Comparison of ENCODE assay signal across 8 mouse cellular contexts in the genomic region with DNA sequence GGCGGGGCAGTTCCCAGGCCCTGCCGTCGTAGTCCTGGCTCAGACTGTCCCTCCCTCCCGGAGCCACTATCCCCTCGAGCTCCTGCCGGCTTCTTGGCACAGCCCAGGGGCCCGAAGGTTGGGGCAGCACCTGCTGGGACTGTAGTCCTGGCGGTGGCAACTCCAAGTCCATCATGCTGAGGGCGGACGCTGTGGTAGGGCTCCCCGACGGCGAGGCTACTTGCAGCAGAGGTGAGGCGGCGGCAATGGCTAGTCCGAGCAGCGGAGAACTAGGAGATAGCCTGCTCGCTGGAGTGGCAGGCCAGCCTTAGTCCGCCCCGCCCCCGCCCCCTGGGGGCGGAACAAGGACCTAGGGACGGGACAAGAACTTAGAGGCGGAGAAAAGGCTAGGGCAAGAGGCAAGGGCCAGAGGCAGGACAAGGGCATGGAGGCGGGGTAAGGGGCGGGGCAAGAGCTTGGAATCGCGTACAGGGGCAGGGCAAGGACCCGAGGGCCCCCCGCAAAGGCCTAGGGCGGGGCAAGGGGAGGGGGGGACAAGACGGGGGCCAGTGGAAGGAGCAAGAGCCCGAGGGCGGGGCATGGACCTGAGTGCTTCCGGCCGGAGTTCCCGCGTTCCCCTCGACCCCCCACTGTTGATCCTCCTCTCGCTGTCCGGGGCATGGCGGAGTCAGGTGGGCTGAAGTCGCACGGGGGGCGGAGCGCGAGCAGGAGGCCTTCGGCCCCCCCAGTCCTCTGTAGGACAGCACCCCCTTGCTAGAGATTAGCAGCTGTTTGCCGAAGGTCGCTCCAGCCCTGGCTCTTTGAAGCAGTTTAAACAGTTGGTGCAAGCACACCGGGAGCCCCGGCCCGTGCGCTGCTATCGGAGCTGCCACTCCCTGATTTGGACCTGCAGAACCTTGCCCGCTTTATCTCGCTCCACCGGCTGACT. TPM values are rescaled to one million over a fixed set of nuclear protein-coding genes. Genes with fewer than 3 reads are reported as not detected.
A peak's percentile ranks its signal among the peaks of the same experiment; 100 is the strongest.
DNase-seq lines count a peak whose midpoint lies in the region; ATAC-seq lines count a peak whose summit lies in the region.

Nfe2l2 (minus strand) TSS at position 408 of the 928 bp plus-strand sequence.

- ATAC-seq in hindbrain, embryonic 16.5 days: peak; percentile 87

- peaks cover 63% of the 10 kb centered on the region for H3K79me2 ChIP-seq in macrophage (ENCODE audit: inconsistent target)

- peaks cover 9% of the 10 kb centered on the region for H3K4me1 ChIP-seq in hindbrain, embryonic 16.5 days (ENCODE audit: control insufficient read depth, insufficient read depth, low read depth, low read length)

- under 1% methylated on average over 51 of the region's 58 CpGs for WGBS in hindbrain, embryonic 16.5 days
- under 1% methylated on average over 56 of the region's 58 CpGs for WGBS in macrophage (ENCODE audit: missing documents)

- peak within 1 kb of the TSS; percentile 86 for H3K4me2 ChIP-seq in hindbrain, embryonic 16.5 days (ENCODE audit: low read length)

- peak within 1 kb of the TSS; percentile 66 for H3K27ac ChIP-seq in hindbrain, embryonic 16.5 days (ENCODE audit: low read depth, low read length)
- H3K27ac ChIP-seq in macrophage: peak within 1 kb of the TSS; percentile 93

- H3K27me3 ChIP-seq in hindbrain, embryonic 16.5 days (replicated peaks; ENCODE audit: control insufficient read depth, insufficient read depth, low read length): peaks cover 4% of the 10 kb centered on the region; the same call in 1 of the 2 replicates

- peak within 1 kb of the TSS; percentile 47 for H3K4me3 ChIP-seq in hindbrain, embryonic 16.5 days (ENCODE audit: low read length)
- H3K4me3 ChIP-seq in macrophage (ENCODE audit: inconsistent target): peak within 1 kb of the TSS; percentile 59

- peaks cover 3% of the 10 kb centered on the region; the same call in 1 of the 2 replicates for H3K9me3 ChIP-seq in hindbrain, embryonic 16.5 days (ENCODE audit: control insufficient read depth, low read length)

- peak within 1 kb of the TSS; percentile 67 for H3K9ac ChIP-seq in hindbrain, embryonic 16.5 days (ENCODE audit: low read depth, low read length)

- DNase-seq in WW6 (ENCODE audit: low read depth, low spot score): peak; percentile 98
- peak; percentile 57 to 82 for DNase-seq in cerebellum, postnatal 4 days (ENCODE audit: low spot score in 2 of 2)
- peak; percentile 100 for DNase-seq in gastrocnemius, adult 18-20 months (ENCODE audit: low spot score)
- DNase-seq in left cerebral cortex, adult 18-20 months (ENCODE audit: low spot score in 2 of 2): peak; percentile 72 to 75
- peak; percentile 88 for DNase-seq in right cerebral cortex, adult 18-20 months
- DNase-seq in urinary bladder, postnatal 10 days (ENCODE audit: low spot score): peak; percentile 94

- H3K36me3 ChIP-seq in hindbrain, embryonic 16.5 days (ENCODE audit: control insufficient read depth, insufficient read depth, low read length): no peaks in the 10 kb centered on the region
- H3K36me3 ChIP-seq in macrophage (ENCODE audit: inconsistent target): no peaks in the 10 kb centered on the region; the same call in 1 of the 2 replicates

RNA-seq across cellular contexts. Expression of gene Nfe2l2, which starts in this region (rescaled TPM):
- total RNA-seq in gastrocnemius, adult 18-20 months (2021): 10 to 100 TPM; 34.2 to 51.0 TPM
- polyA plus RNA-seq in hindbrain, embryonic 16.5 days (2015; fragmentation: Nextera tagmentation; extraction: Ambion mirVana): 14.3 and 15.7 TPM in 2 replicates
- total RNA-seq in left cerebral cortex, adult 18-20 months (2021): 10 to 100 TPM; 14.7 TPM
- 1,000 to 10,000 TPM in 4 of 26 experiments, 100 to 1,000 TPM in 21, 10 to 100 TPM in 1; 93.5 to 1,701 (median 398) TPM for total RNA-seq in macrophage (2018; cell fraction: chromatin; rRNA removed)
- 100 to 1,000 TPM; 118 to 679 (median 362) TPM for total RNA-seq in macrophage (2018; cell fraction: cytosol; rRNA removed)
- 1,000 to 10,000 TPM in 5 of 26 experiments, 100 to 1,000 TPM in 21; 190 to 1,621 (median 565) TPM for total RNA-seq in macrophage (2018; cell fraction: nucleus; rRNA removed)
- polyA plus RNA-seq in macrophage (2018): 189 to 430 TPM (median 388 TPM) in 3 replicates

Comparison
In these comparisons a context has a peak if more than half of its experiments do, and no peak if none do; other contexts are left out.
1. Peak in every context shown above with its lines: DNase-seq, ATAC-seq, H3K4me3 ChIP-seq and H3K27ac ChIP-seq.
2. RNA of gene Nfe2l2 (polyA plus RNA-seq): 189 to 430 TPM in macrophage; 14.3 to 15.7 TPM in hindbrain, embryonic 16.5 days; every median in the first group is over 10 times any median in the second.